Mouse (Mus musculus) olfactory bulb, adult 2 months (tissue): ENCODE results near the gene Tmem40. TPM values are rescaled to one million over a fixed set of nuclear protein-coding genes. Genes with fewer than 3 reads are reported as not detected.

Source experiments
- H3K27ac ChIP-seq: fragments of 200-500 bp; 2 replicates; pipeline ENCODE4 v1.5.1; 2012; ENCODE audit warnings: low read depth, low read length; ENCODE audit not compliant: insufficient read depth
- H3K4me1 ChIP-seq: fragments of 200-500 bp; 2 replicates; pipeline ENCODE4 v1.6.1; 2012; ENCODE audit warnings: low read length; ENCODE audit not compliant: control insufficient read depth, insufficient read depth
- H3K4me3 ChIP-seq: fragments of 200-500 bp; 2 replicates; pipeline ENCODE4 v1.5.1; 2012; ENCODE audit warnings: mild to moderate bottlenecking, low read depth, low read length, moderate library complexity; ENCODE audit not compliant: insufficient read depth
- CTCF ChIP-seq: fragments of 200-500 bp; IDR thresholded peaks from 2 replicates; pipeline ENCODE4 v1.5.1; 2012; ENCODE audit warnings: low read depth, mild to moderate bottlenecking, low read length, moderate library complexity; ENCODE audit not compliant: insufficient read depth
- POLR2A ChIP-seq: fragments of 200-500 bp; IDR thresholded peaks from 2 replicates; pipeline ENCODE4 v1.6.1; 2012; ENCODE audit warnings: mild to moderate bottlenecking, low read depth, low read length, moderate library complexity; ENCODE audit not compliant: insufficient read depth
- WGBS: fragments of 180-500 bp; shearing (Covaris S2); methylation state at CpG from one replicate; pipeline ENCODE4 v1.1.7; 2018; 5-methylcytosine and 5-hydroxymethylcytosine counted together
- polyA plus RNA-seq: library from polyadenylated mRNA; stranded (reverse); fragments of >200 nt; gene quantifications from 2 replicates; pipeline ENCODE4 v1.2.4, GENCODE M21; 2012; ENCODE audit warnings: low replicate concordance; ENCODE audit not compliant: missing spikeins, insufficient read depth, insufficient read length

The Tmem40 gene
- polyA plus RNA-seq, 1 experiment: not detected

- Histone ChIP-seq H3K4me3 (no peak overlapping the region), H3K27ac (no peak overlapping the region), H3K4me1 (peaks cover 6% of the 10 kb centered on the region)
- TF ChIP-seq CTCF: no peak
- TF ChIP-seq POLR2A: no peak
- 83% methylated on average over 5 of the region's 5 CpGs for WGBS
These were observed 40.0 kb downstream of the Tmem40 start for GRCm38 (mm10) chr6:115722246-115722645.

GRCm38 (mm10) chr6:115717715-115718558 lies 44.3 kb downstream of the Tmem40 start:
- H3K4me1 ChIP-seq: peaks cover 6% of the 10 kb centered on the region
- no peak overlapping the region for H3K4me3 ChIP-seq
- TF ChIP-seq CTCF (no peak), POLR2A (no peak)
- no peak overlapping the region for H3K27ac ChIP-seq
- 9% methylated on average over 15 of the region's 15 CpGs for WGBS

GRCm38 (mm10) chr6:115717101-115717652 lies 45.0 kb downstream of the Tmem40 start:
- Histone ChIP-seq H3K4me1 (peaks cover 6% of the 10 kb centered on the region), H3K4me3 (no peak overlapping the region), H3K27ac (no peak overlapping the region)
- no peak for TF ChIP-seq POLR2A
- TF ChIP-seq CTCF: no peak
- WGBS: 37% methylated on average over 8 of the region's 8 CpGs

GRCm38 (mm10) chr6:115711261-115711660 lies 50.9 kb downstream of the Tmem40 start:
- no peak overlapping the region for H3K4me3 ChIP-seq
- TF ChIP-seq CTCF (no peak), POLR2A (no peak)
- WGBS: 87% methylated on average over 3 of the region's 3 CpGs
- no peak overlapping the region for H3K27ac ChIP-seq
- H3K4me1 ChIP-seq: no peaks in the 10 kb centered on the region

- Histone ChIP-seq H3K4me1 (peaks cover 4% of the 10 kb centered on the region), H3K27ac (no peak overlapping the region), H3K4me3 (no peak overlapping the region)
- TF ChIP-seq CTCF: no peak
- TF ChIP-seq POLR2A: no peak
- 81% methylated on average over 5 of the region's 5 CpGs for WGBS
These were observed 59.3 kb downstream of the Tmem40 start for GRCm38 (mm10) chr6:115702901-115703300.

- Histone ChIP-seq H3K27ac (no peak overlapping the region), H3K4me3 (no peak overlapping the region), H3K4me1 (peaks cover 4% of the 10 kb centered on the region)
- WGBS: 60% methylated on average over 11 of the region's 11 CpGs
- TF ChIP-seq CTCF (no peak), POLR2A (no peak)
These were observed 60.9 kb downstream of the Tmem40 start for GRCm38 (mm10) chr6:115701302-115701701.

GRCm38 (mm10) chr6:115700778-115701177 lies 61.4 kb downstream of the Tmem40 start:
- Histone ChIP-seq H3K27ac (no peak overlapping the region), H3K4me1 (peaks cover 4% of the 10 kb centered on the region), H3K4me3 (no peak overlapping the region)
- no peak for TF ChIP-seq CTCF
- no peak for TF ChIP-seq POLR2A
- WGBS: 100% methylated on average over 1 of the region's 1 CpGs

- TF ChIP-seq POLR2A (no peak), CTCF (no peak)
- no peak overlapping the region for H3K4me3 ChIP-seq
- peaks cover 19% of the 10 kb centered on the region for H3K4me1 ChIP-seq
- WGBS: 82% methylated on average over 4 of the region's 4 CpGs
- no peak overlapping the region for H3K27ac ChIP-seq
These were observed 63.5 kb downstream of the Tmem40 start for GRCm38 (mm10) chr6:115698699-115699098.

GRCm38 (mm10) chr6:115697739-115698558 lies 64.3 kb downstream of the Tmem40 start:
- Histone ChIP-seq H3K4me1 (peaks cover 19% of the 10 kb centered on the region), H3K27ac (no peak overlapping the region), H3K4me3 (no peak overlapping the region)
- TF ChIP-seq POLR2A (no peak), CTCF (no peak)
- 50% methylated on average over 17 of the region's 17 CpGs for WGBS
